Mouse (Mus musculus) layer of hippocampus, postnatal 10 days (tissue): Measurements from ENCODE around the gene Cnr2. TPM values are rescaled to one million over a fixed set of nuclear protein-coding genes. Genes with fewer than 3 reads are reported as not detected.
"Not testable (repeated sequence)": the region's sequence is repeated elsewhere in the genome, so short reads cannot be mapped to it uniquely, and the experiment has no call there.

ENCODE experiments used
- DNase-seq, 2 experiments: peaks; one replicate each; pipeline ENCODE4 v3.0.0; 2021; ENCODE audit warnings: low spot score in 2 of 2
- total RNA-seq, 2 experiments: library from RNA; stranded (reverse); gene quantifications; 2 replicates each; pipeline ENCODE4 v1.2.3; 2021

The Cnr2 gene
- total RNA-seq, 2 experiments from 2014 or later, result 0.18 to 0.22 TPM

DNA sequence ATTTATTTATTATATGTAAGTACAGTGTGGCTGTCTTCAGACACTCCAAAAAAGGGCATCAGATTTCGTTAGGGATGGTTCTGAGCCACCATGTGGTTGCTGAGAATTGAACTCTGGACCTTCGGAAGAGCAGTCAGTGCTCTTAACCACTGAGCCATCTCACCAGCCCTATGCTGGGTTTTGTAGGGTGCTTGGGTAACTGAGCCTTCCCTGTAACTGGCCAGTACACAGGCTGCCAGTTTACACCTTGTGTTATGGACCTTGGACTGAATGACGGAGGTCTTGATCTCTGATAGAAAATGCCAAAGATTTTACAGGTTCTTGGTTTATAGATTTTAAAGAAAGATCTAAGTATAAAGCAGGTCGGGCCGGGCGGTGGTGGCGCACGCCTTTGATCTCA, 35.0 kb downstream of the Cnr2 start:
- no peak for DNase-seq

GRCm38 (mm10) chr4:135931832-135932231, 36.6 kb downstream of the Cnr2 start:
- DNase-seq, result no peak

DNA sequence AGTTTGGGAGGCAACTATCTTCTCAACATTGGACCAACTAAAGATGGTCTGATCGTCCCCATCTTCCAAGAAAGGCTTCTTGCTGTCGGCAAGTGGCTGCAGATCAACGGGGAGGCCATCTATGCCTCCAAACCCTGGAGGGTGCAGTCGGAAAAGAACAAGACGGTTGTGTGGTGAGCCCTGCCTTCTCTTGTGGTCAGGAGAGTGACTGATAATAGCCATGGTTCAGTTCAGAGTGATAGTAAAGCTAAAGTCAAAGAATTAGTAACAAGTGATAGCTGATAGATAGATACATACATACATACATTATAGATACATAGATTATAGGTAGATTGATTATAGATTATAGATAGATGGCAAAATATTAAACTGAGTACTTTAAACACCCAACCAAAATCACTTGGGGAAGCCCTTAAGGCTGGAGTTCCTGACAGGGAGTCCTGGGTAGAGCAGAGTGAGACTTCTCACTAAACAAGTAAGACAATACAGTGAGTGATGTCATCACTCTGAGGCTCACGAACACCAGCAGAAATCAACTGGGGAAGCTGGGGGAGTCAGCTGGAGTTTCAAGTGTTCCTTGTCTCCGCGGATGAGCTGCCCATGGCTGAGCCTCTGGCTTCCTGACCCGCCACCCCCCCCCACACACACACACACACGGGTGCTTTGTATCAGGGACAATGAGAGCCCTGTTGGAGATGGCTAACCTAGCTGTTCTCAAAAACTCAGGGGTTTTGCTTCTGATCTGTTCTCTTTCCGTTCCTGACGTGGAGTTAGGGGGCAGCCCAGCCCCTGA, 39.7 kb downstream of the Cnr2 start:
- DNase-seq, result no peak

DNA sequence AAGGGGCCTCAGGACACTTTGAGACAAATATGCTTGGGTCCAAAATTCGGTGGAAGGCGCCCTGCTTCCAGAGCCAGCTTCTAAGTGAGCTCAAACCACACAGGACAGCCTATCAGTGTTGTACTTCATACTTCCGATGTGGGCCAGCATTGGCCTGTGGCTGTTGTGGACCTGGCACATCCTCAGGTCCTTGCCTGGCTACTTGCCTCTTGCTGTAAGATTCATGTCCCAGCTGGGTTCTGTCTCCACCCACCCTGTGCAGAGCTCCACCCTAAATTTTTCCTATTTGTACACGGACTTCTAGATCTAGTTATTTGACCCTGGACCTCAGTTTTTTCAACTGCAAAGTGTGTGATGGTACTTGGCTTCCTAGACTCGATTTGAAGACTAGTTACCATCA, 40.3 kb downstream of the Cnr2 start:
- DNase-seq, result no peak

- DNase-seq, result no peak
These were observed 43.7 kb downstream of the Cnr2 start for GRCm38 (mm10) chr4:135938858-135939257.

GRCm38 (mm10) chr4:135941026-135941425, 45.8 kb downstream of the Cnr2 start:
- not testable (repeated sequence) for DNase-seq

DNA sequence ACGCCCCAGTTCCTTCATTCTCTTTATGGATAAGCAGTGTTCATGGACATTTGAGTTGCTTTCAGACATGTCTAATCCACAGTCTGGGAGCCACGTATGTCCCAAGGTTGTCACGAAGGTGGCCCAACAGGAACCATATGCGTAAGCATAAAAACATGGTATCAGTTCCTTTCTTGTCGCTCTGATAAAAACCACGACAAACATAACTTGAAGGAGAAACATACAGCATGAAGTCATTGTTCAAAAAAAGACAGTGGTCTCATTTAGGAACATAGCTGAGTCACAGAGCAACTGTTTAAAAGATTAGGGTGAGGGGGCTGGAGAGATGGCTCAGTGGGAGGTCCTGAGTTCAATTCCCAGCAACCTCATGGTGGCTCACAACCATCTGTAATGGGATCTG, 47.0 kb downstream of the Cnr2 start:
- DNase-seq, result no peak

DNA sequence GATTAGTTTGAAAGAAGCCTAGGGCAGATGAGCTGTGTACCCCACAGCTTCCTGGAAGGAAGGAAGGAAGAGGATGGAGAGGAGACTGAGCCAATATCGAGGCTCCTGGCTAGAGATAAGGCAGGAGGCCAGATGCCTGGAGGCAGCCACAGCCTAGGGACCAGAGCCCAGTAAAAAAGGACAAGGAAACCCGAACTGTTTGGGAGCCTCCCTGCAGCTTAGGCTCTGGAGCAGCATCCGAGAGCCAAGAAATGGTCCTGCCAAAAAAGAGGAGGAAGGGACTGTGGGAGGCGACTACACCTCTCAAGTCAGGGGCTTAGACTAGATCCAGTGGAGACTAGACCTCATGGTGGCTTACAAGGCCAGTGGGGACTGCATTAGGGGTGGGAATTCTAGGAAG, 48.2 kb downstream of the Cnr2 start:
- no peak for DNase-seq

GRCm38 (mm10) chr4:135945706-135946105, 50.5 kb downstream of the Cnr2 start:
- DNase-seq, result no peak

- DNase-seq, result peak; percentile 94 to 96
These were observed 51.1 kb downstream of the Cnr2 start, which contains the start of gene Hmgcl for GRCm38 (mm10) chr4:135946278-135946658. Gene Hmgcl, plus strand, starts transcription at chr4:135946448.

DNA sequence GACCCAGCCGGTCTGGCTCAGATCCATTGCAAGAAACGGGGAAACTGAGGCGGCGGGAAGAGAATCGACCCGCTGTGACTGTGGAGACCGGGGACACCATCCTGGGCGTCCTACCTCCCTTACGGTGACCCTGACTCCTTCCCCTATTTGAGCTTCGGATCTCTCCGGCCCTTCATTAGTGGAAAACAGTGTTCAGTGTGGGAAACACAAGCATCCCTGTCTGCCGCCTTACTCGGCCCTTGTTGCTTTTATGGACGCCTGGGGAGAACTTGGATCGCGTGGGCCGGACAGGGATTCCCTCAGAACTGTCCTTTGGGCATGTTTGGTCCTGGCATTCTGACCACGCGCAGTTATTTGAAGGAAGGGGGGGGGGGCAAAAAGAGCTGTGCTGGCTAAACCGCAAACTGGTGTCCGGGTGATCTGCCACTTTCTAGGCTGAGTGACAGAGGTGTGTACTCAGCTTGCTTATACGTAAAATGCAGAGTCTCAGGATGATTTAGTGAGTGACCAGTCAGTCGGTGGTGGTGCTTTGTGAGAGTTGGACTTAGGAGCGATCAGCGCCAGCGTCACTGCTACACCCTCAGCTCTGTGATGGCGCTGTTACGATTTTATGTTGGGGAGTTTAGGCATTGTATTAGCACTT, 51.6 kb downstream of the Cnr2 start:
- no peak for DNase-seq

DNA sequence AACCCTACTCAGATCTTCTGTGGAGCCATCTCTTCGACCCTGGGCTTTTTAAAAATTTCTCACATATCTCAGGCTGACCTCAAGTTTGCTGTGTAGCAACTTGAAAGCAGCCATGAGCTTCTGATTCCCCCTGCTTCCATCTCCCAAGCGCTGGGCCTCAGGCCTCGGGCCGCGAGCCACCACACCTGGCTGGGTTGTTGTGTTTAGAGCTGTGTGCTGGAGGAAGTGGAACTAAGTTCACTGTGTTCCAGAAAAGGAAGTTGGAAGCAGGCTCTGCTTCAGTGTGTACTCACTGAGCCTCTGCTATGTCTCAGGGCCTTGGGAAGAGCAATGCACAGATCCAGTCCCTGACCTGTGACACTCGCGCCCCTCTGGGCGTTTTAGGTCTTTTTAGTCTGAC, 52.9 kb downstream of the Cnr2 start:
- DNase-seq, result no peak

- DNase-seq, result no peak
These were observed 54.3 kb downstream of the Cnr2 start for GRCm38 (mm10) chr4:135949475-135949874.

GRCm38 (mm10) chr4:135949911-135950310, 54.7 kb downstream of the Cnr2 start:
- no peak for DNase-seq

DNA sequence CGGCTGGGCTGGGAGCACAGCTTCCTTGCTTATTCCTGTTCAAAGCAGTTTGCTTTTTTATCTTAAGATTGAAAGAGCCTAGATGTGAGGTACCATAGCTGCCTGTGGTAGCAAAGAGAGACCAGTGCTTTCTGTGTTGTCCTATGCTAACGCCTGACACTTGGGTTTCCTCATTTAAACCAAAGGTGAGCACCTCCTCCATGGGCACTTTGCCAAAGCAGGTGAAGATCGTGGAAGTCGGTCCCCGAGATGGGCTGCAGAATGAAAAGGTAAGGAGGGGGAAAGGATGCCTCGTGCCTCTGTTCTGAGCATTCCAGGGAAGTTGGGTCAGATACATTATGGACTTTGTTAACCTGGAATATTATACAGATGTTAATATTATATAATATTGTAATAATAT, 55.2 kb downstream of the Cnr2 start:
- DNase-seq, result no peak

- no peak for DNase-seq
These were observed 56.3 kb downstream of the Cnr2 start for GRCm38 (mm10) chr4:135951505-135951904.

DNA sequence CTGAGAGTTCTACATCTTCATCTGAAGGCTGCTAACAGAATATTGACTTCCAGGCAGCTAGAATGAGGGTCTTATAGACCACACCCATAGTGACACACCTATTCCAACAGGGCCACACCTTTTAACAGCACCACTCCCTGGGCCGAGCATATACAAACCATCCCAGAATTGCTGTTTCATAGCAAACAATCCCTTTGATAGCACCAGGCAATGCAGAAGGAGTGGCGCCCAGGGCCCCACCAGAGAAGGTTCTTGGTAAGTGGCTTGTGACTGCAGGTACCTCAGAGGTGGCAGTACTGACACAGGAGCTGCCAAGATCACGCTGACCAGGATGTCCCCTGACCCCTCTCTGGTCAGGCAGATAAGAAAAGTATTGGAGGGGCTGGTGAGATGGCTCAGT, 58.0 kb downstream of the Cnr2 start:
- DNase-seq, result no peak

DNA sequence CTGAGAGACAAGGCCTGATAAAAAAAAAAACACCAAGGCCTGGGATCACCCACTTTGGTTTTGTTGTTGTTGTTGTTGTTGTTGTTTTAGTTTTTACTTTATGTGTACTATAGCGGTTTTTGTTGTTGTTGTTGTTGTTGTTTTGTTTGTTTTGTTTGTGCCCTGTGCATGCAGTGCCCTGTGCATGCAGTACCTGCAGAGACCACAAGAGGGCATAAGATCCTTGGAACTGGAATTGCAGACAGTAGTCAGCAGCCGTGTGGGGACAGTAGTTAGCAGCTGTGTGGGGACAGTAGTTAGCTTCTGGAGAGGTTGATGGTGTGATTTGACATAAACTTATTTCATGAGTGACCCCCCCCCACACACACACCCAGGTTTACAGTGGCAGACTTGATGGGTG, 59.0 kb downstream of the Cnr2 start:
- peak; percentile 85 to 91 for DNase-seq

GRCm38 (mm10) chr4:135955886-135956285, 60.7 kb downstream of the Cnr2 start:
- DNase-seq, result no peak

GRCm38 (mm10) chr4:135958354-135958753, 63.2 kb downstream of the Cnr2 start:
- DNase-seq, result no peak

DNA sequence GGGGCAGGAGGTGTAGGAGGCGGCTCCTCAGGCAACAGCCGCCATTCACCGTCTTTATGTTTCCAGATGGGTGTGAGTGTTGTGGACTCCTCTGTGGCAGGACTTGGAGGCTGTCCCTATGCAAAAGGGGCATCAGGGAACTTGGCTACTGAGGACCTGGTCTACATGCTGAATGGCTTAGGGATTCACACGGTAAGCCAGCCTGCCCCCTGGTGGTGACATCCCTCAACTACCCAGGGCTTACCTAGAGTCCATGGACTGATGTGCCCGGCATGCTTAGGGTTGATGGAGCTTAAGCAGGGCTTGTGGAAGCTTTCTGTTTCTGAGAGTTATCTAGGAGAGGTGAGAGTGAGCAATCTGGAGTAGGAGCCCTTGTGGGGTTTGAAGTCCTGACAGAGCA, 65.5 kb downstream of the Cnr2 start:
- DNase-seq, result peak; percentile 80 to 81

DNA sequence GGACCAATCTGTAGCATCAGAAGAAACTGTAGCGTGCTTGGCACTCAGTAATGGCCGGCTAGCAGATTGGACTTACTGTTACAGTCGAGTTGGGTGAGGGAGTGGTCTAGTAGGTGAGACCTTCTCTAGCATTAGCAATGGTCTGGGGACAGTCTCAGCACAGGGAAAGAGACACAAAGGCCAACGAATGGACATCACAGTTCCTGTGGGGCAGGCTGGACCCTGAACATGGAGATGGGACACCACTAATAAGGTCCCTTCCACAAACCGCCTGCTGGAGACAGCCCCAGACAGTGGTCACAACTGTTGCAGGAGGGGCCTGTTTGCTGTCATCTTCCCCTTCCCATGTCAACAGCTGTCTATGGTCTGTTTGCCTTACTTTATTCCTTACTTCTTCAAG, 66.5 kb downstream of the Cnr2 start:
- DNase-seq, result no peak

GRCm38 (mm10) chr4:135962198-135962597, 67.0 kb downstream of the Cnr2 start:
- no peak for DNase-seq
